Mouse (Mus musculus) heart, embryonic 16.5 days (tissue): ENCODE data around the gene Gpx4. TPM values are rescaled to one million over a fixed set of nuclear protein-coding genes. Genes with fewer than 3 reads are reported as not detected.

ENCODE experiments used
- ATAC-seq: fragments of 200-750 bp; cut with Nextera tagmentation; replicated peaks from 2 replicates; pipeline ENCODE4 v1.8.0; 2017; ENCODE audit warnings: moderate number of reproducible peaks; ENCODE audit not compliant: insufficient read depth, low FRiP score; ENCODE audit errors: extremely low read depth
- H3K27ac ChIP-seq: fragments of 300-500 bp; sonication (generic); 2 replicates; pipeline ENCODE4 v1.5.1; 2014; ENCODE audit warnings: mild to moderate bottlenecking, low read length, control low read depth, moderate library complexity
- H3K27me3 ChIP-seq: fragments of 300-500 bp; sonication (generic); 2 replicates; pipeline ENCODE4 v1.6.1; 2014; ENCODE audit warnings: low read length, mixed read lengths; ENCODE audit not compliant: control insufficient read depth, insufficient read depth
- H3K36me3 ChIP-seq: fragments of 300-500 bp; sonication (generic); 2 replicates; pipeline ENCODE4 v1.6.1; 2014; ENCODE audit not compliant: control insufficient read depth, insufficient read depth
- H3K4me1 ChIP-seq: fragments of 300-500 bp; sonication (generic); 2 replicates; pipeline ENCODE4 v1.6.1; 2014; ENCODE audit warnings: low read length, mixed read lengths; ENCODE audit not compliant: control insufficient read depth, insufficient read depth
- H3K4me2 ChIP-seq: fragments of 300-500 bp; sonication (generic); 2 replicates; pipeline ENCODE4 v1.6.1; 2014; ENCODE audit warnings: low read depth, mild to moderate bottlenecking, control low read depth, low read length
- H3K4me3 ChIP-seq: fragments of 300-500 bp; sonication (generic); 2 replicates; pipeline ENCODE4 v1.5.1; 2014; ENCODE audit warnings: mild to moderate bottlenecking, control low read depth, low read length
- H3K9ac ChIP-seq: fragments of 300-500 bp; sonication (generic); 2 replicates; pipeline ENCODE4 v1.6.1; 2014; ENCODE audit warnings: low read length, control low read depth
- H3K9me3 ChIP-seq: fragments of 300-500 bp; sonication (generic); replicated peaks from 2 replicates; pipeline ENCODE4 v1.6.1; 2016; ENCODE audit warnings: low read length; ENCODE audit not compliant: control insufficient read depth
- WGBS: fragments of 180-500 bp; shearing (Covaris S2); extraction: QIAGEN DNeasy Blood & Tissue Kit; methylation state at CpG from one replicate; pipeline ENCODE4 v1.1.7; 2014; 5-methylcytosine and 5-hydroxymethylcytosine counted together
- polyA plus RNA-seq: library from polyadenylated mRNA; unstranded; fragments of >200 nt; fragmentation: Nextera tagmentation; extraction: Ambion mirVana; gene quantifications from 2 replicates; pipeline ENCODE4 v1.2.1, GENCODE M21; 2015

The Gpx4 gene
- polyA plus RNA-seq, 1 experiment from 2014 or later, result 668 TPM

DNA sequence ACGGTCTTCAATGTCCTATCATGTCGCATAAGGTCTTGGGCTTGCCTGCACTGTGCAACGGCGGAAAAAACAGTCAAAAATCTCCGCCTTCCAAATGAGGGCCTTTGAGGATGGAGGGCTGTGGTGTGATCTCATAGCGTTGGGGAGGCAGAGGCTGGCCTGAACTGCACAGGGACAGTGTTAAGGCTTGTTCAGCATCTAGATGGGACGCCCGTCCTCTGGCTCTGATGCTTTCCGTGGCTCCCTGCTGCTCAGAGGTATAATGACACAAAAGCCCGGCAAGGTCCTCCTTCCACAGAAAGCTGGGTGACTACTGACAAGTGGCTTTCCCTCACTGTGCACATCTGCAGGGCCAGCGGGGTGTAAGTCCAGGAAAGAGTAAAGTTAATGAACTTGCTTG, 26.8 kb upstream of the Gpx4 start:
- Histone ChIP-seq H3K27ac (0 out of 2 replicates have a peak overlapping the region, but pooled peaks have one; percentile 40), H3K27me3 (peaks cover 1% of the 10 kb centered on the region; the same call in 1 of the 2 replicates), H3K9ac (peak overlapping the region; percentile 34), H3K9me3 (no peaks in the 10 kb centered on the region; the same call in 1 of the 2 replicates), H3K4me3 (peak overlapping the region; percentile 30), H3K4me1 (peaks cover 9% of the 10 kb centered on the region), H3K4me2 (peak overlapping the region; percentile 46), H3K36me3 (no peaks in the 10 kb centered on the region)
- no peak for ATAC-seq
- 43% methylated on average over 11 of the region's 11 CpGs for WGBS

- ATAC-seq, result no peak
- H3K4me1 ChIP-seq, result peaks cover 9% of the 10 kb centered on the region
- WGBS, result 80% methylated on average over 18 of the region's 18 CpGs
- H3K27ac ChIP-seq, result no peak overlapping the region
- no peak overlapping the region for H3K4me2 ChIP-seq
- H3K9ac ChIP-seq, result no peak overlapping the region
- H3K9me3 ChIP-seq, result no peaks in the 10 kb centered on the region; the same call in 1 of the 2 replicates
- no peaks in the 10 kb centered on the region for H3K27me3 ChIP-seq
- H3K4me3 ChIP-seq, result no peak overlapping the region
- no peaks in the 10 kb centered on the region for H3K36me3 ChIP-seq
Measured at GRCm38 (mm10) chr10:80020603-80021319, 26.2 kb upstream of the Gpx4 start.

GRCm38 (mm10) chr10:80021320-80021641, 25.7 kb upstream of the Gpx4 start:
- Histone ChIP-seq H3K9me3 (no peaks in the 10 kb centered on the region; the same call in 1 of the 2 replicates), H3K27ac (no peak overlapping the region), H3K4me2 (no peak overlapping the region), H3K36me3 (no peaks in the 10 kb centered on the region), H3K4me1 (peaks cover 9% of the 10 kb centered on the region), H3K9ac (no peak overlapping the region), H3K4me3 (no peak overlapping the region), H3K27me3 (no peaks in the 10 kb centered on the region)
- ATAC-seq, result no peak
- 88% methylated on average over 13 of the region's 13 CpGs for WGBS

- no peak for ATAC-seq
- H3K27me3 ChIP-seq, result no peaks in the 10 kb centered on the region
- H3K4me2 ChIP-seq, result no peak overlapping the region
- H3K9ac ChIP-seq, result no peak overlapping the region
- no peak overlapping the region for H3K27ac ChIP-seq
- H3K9me3 ChIP-seq, result no peaks in the 10 kb centered on the region; the same call in 1 of the 2 replicates
- 88% methylated on average over 12 of the region's 12 CpGs for WGBS
- no peaks in the 10 kb centered on the region for H3K36me3 ChIP-seq
- H3K4me3 ChIP-seq, result no peak overlapping the region
- H3K4me1 ChIP-seq, result peaks cover 9% of the 10 kb centered on the region
Measured at GRCm38 (mm10) chr10:80022164-80022563, 24.8 kb upstream of the Gpx4 start.

DNA sequence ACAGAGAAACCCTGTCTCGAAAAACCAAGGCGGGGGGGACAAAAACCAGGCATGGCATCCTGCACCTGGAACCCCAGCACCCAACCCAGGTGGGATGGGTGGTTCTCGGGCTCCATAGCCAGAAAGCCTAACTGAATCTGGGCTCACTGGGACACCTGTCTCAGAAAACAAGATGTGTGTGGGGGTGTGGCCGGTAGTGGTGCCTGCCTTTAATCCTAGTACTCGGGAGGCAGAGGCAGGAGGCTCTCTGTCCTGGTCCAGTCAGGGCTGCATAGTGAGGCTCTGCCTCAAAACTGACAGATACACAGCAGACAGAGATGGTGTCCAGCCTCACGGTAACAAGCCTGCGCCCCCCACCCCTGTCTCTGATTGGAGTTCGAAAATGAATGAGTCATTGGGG, 24.2 kb upstream of the Gpx4 start:
- Histone ChIP-seq H3K27ac (no peak overlapping the region), H3K9me3 (no peaks in the 10 kb centered on the region; the same call in 1 of the 2 replicates), H3K4me1 (peaks cover 9% of the 10 kb centered on the region), H3K9ac (no peak overlapping the region), H3K4me3 (no peak overlapping the region), H3K36me3 (0 out of 2 replicates have a peak, but pooled peaks cover 2% of the 10 kb centered on the region), H3K4me2 (no peak overlapping the region), H3K27me3 (no peaks in the 10 kb centered on the region)
- no peak for ATAC-seq
- WGBS, result 93% methylated on average over 8 of the region's 8 CpGs

DNA sequence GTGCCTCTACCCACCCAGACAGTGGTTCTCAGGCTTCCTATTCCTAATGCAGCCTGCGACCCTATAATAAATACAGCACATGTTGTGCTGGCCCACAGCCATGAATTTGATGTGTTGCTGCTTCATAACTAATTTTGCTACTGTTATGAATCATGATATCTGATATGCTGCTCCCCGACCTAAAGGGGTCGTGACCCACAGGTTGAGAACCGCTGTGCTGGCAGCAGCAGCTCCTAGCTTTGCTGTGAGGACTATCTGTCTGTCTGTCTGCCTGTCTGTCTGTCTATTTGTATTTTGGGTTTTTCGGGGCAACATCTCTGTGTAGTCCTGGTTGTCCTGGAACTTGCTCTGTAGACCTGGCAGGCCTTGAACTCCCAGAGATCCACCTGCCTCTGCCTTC, 23.2 kb upstream of the Gpx4 start:
- no peaks in the 10 kb centered on the region for H3K27me3 ChIP-seq
- H3K36me3 ChIP-seq, result 0 out of 2 replicates have a peak, but pooled peaks cover 2% of the 10 kb centered on the region
- 73% methylated on average over 5 of the region's 5 CpGs for WGBS
- H3K4me1 ChIP-seq, result peaks cover 7% of the 10 kb centered on the region
- peak overlapping the region; percentile 25; the same call in 1 of the 2 replicates for H3K27ac ChIP-seq
- H3K9me3 ChIP-seq, result no peaks in the 10 kb centered on the region; the same call in 1 of the 2 replicates
- no peak for ATAC-seq
- H3K4me2 ChIP-seq, result no peak overlapping the region
- H3K9ac ChIP-seq, result no peak overlapping the region
- no peak overlapping the region for H3K4me3 ChIP-seq

DNA sequence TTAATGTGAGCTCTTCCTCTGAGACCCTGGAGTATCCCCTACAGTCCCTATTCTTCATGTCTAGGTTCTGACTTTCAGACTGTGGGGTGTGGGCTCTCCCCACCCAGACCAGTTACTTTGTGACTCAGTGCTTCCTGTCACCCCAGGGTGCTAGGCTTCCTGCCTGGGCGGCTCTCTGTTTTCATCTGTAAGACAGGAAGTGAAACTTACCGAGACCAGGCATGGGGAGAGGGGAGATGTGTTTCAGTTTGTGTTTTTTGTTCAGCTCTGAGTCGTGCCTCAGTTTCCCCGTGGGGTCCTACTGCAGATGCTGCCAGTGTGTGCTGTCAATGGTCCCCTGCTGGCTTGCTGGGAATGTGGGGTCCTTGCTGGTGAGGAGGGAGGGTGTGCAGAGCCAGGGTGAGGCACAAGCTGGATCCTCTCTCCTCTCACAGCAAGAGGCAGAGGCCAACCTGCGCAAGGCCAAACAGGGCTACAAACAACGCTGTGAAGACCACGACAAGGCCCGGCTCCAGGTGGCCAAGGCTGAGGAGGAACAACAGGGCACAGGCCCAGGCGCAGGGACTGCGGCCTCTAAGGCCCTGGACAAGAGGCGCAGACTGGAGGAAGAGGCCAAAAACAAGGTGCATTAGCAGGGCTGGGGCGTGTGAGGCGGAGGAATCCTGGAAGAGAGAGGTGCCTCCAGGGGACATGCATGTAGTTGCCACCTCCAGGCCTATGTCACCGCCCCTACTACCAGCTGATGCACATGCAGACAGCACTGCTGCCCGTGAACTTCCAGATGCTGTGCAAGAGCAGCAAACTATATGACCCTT, 22.5 kb upstream of the Gpx4 start:
- H3K9ac ChIP-seq, result 0 out of 2 replicates have a peak overlapping the region, but pooled peaks have one; percentile 3
- WGBS, result 68% methylated on average over 15 of the region's 15 CpGs
- H3K4me3 ChIP-seq, result no peak overlapping the region
- H3K9me3 ChIP-seq, result no peaks in the 10 kb centered on the region; the same call in 1 of the 2 replicates
- H3K4me2 ChIP-seq, result no peak overlapping the region
- ATAC-seq, result no peak
- H3K27ac ChIP-seq, result peak overlapping the region; percentile 25
- H3K4me1 ChIP-seq, result 0 out of 2 replicates have a peak, but pooled peaks cover 2% of the 10 kb centered on the region
- H3K36me3 ChIP-seq, result 0 out of 2 replicates have a peak, but pooled peaks cover 2% of the 10 kb centered on the region
- H3K27me3 ChIP-seq, result no peaks in the 10 kb centered on the region

GRCm38 (mm10) chr10:80025044-80025347, 22.0 kb upstream of the Gpx4 start:
- no peak overlapping the region for H3K9ac ChIP-seq
- H3K4me1 ChIP-seq, result 0 out of 2 replicates have a peak, but pooled peaks cover 2% of the 10 kb centered on the region
- 0 out of 2 replicates have a peak, but pooled peaks cover 2% of the 10 kb centered on the region for H3K36me3 ChIP-seq
- no peaks in the 10 kb centered on the region for H3K27me3 ChIP-seq
- 63% methylated on average over 4 of the region's 4 CpGs for WGBS
- H3K4me3 ChIP-seq, result no peak overlapping the region
- no peak overlapping the region for H3K4me2 ChIP-seq
- no peak for ATAC-seq
- H3K9me3 ChIP-seq, result no peaks in the 10 kb centered on the region; the same call in 1 of the 2 replicates
- no peak overlapping the region for H3K27ac ChIP-seq

DNA sequence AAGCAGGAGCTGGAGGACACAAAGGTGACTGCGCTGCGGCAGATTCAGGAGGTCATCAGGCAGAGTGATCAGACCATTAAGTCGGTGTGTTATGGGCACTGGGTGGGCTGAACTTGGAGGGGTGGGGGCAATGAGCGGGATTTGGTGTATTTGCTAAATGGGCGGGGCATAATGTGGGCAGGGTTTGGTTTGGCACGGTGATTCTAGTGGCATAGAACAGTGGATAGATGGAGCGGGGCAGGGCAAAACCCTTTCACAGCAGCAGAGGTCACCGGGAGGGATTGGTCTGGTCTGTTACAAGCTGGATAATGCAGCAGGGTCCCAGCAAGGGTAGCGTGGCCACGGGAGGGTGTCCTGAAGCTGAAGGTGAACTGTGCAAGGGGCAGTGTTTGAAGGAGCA, 21.5 kb upstream of the Gpx4 start:
- Histone ChIP-seq H3K9ac (no peak overlapping the region), H3K27me3 (no peaks in the 10 kb centered on the region), H3K4me3 (no peak overlapping the region), H3K9me3 (no peaks in the 10 kb centered on the region; the same call in 1 of the 2 replicates), H3K36me3 (0 out of 2 replicates have a peak, but pooled peaks cover 2% of the 10 kb centered on the region), H3K4me2 (no peak overlapping the region), H3K4me1 (0 out of 2 replicates have a peak, but pooled peaks cover 2% of the 10 kb centered on the region), H3K27ac (no peak overlapping the region)
- whole genome bisulfite sequencing, result 80% methylated on average over 10 of the region's 10 CpGs
- no peak for ATAC-seq
